Mouse (Mus musculus): ENCODE measurements around the gene Cplane1. TPM values are rescaled to one million over a fixed set of nuclear protein-coding genes. Genes with fewer than 3 reads are reported as not detected.

The Cplane1 gene
- total RNA-seq, 2 experiments from 2014 or later: 2.8 TPM

DNA sequence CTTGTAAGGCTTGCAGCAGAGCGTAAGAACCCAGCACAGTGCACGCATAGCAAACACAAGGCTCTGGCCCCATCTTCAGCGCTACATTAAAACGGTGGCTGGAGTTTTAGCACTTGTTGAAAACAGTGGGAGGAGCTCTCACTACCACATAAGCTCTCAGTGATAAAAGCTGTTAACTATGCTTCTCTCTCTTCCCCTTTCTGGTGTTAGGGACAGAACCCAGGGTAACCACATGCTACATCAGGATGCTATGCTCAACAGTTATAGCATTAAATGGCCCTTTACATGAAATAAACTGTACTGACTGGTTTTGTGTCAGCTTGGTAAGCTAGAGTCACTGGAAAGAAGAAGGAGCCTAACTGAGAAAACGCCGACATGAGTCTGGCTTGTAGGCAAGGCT is 125.2 kb downstream of the Cplane1 start:
- DNase-seq (ENCODE audit: low spot score): no peak

DNA sequence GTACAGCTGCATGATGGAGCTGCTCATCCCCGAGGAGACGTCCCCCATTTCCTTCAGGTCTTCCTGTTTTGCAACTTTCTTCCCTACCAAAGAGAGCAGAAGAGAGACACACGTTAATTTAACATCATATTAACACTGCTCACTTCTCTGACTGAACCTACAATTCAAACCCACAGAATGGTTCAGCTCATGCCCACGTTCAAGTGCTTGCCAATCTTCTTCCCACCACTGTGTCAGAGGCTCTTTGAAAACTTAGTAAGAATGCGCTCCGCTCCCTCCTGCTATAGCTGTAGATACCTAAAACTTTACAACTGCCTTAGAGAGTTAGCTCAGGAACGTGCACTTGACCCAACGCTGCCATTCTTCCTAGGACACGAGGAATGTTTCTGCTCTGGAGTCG is 134.0 kb downstream of the Cplane1 start:
- no peak for DNase-seq (ENCODE audit: low spot score)

DNA sequence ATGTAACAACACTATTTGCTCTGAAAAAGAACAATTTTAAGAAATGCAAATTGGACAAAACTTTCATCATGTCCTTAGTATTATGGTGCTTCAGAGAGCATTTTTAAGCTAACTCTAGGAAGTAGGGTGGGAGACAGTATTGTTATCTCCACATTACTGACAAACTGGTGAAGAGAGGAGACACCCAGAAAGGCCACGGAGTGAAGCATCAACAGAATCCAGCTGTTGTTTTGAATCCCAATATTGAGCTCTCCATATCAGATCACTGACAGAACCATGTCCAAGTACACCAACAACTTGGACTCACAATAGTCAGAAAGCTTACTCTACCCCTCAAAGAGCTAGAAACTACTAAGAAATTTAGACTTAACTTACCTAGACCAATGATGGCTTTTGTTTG is 136.6 kb downstream of the Cplane1 start:
- no peak for DNase-seq (ENCODE audit: low spot score)

DNA sequence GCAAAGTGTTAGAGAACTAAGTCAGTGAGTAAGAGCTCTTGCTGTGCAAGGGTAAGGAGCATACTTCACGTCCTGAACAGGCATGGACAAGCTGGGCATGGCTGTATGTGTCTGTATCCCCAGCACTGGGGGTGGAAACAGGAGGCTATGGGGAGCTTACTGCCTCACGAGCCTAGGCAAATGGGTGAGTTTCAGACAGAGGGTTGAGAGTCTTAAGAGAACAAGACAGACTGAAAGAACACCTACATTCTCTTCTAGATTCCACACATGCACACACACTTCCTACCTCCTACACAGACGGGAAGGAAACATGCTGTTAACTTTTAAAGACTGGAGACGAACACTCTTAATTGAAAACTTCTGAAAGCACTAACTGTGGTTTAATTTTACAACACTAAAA is 148.5 kb downstream of the Cplane1 start:
- DNase-seq (ENCODE audit: low spot score): no peak

DNA sequence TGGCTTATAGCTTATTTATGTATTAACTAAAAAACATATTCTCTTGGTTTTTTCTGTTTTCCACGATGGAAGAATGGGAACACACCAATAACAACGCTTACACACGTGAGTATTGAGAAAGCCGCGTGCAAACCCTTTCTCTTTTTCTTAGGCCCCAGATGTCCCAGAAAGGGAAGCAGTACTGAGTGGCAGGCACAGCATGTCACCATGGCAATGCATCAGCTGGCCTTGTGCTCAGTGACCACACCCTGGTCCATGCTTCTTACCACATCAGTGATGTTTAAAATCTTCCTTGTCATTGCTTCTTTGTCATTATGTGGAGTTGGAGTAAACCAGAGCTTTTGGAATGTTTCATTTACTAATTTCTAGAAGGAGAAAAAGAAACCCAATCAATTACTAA is 150.3 kb downstream of the Cplane1 start:
- no peak for DNase-seq (ENCODE audit: low spot score)

Other genes starting within 250 kb of the Cplane1 start
- gene Wdr70, start 69.9 kb upstream of the Cplane1 start, total RNA-seq (2021): 10 to 100 TPM; 18.5 to 20.3 TPM
- 1 to 10 TPM; 7.0 to 8.7 TPM for gene Nup155, start 59.8 kb upstream of the Cplane1 start, total RNA-seq (2021)